Mouse (Mus musculus): ENCODE measurements at regions not wholly inside any gene's neighbourhood (a gene's known extent, or its start where the extent isn't known, plus 50 kb on each side); places are given as distances from the start of the nearest gene placed in this dataset.

DNA sequence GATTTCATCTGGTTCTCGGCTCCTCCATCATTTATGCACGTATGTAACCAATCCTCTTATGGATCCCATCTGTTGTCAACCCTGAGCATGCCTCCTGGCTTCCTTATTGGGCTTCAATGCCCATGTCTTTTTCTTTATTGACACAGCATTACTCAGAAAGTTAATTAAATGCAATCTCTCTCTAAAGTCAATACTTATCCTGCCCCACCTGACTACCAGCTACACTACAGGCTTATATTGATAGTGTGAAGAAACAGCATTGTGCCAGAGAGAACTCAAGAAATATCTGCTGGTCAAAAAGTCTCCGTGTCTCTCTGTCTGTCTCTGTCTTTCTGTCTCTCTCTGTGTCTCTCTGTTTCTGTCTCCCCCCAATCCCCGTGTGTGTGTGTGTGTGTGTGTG, 194.7 kb upstream of the Rfx3 start:
- DNase-seq (ENCODE audit: low spot score) = no peak

DNA sequence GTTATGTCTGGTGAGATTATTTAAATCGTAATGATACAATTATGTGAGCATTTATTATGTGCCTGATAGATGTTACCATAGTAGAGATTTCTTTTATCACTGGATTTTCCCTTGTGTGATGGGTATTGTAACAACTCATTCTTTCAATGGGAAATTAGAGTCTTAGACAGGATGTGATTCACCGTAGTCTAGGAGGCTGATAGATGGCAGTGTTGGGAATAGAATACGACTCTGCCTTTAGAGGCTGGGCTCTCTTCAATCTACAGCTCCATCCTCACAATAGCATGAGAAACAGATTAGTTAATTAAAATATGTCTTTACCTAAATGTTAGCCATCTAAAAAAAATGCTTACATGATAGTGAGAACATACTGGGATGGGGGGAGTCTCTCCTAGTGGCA, 192.8 kb upstream of the Rfx3 start:
- DNase-seq (ENCODE audit: low spot score) = no peak

DNA sequence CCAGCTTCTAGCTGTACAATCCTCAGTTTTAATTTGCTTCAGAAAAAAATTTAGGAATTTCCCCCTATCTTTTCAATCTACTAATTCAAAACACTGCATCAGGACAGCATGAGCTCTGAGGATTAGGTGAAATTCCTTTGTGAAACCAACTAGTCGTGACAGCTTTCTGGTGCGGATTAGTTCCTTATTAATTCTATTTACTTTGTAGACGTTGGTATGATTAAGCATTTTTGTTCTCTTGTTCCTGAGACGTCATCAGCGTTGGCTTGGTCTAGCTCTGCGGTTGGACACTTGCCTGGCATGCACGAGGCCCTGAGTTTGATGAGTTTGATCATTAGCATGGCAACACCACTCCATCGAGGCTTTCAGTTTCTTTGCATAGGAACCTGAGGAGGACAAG, 188.4 kb upstream of the Rfx3 start:
- DNase-seq (ENCODE audit: low spot score) = no peak

GRCm38 (mm10) chr19:28196881-28197280, 185.9 kb upstream of the Rfx3 start:
- DNase-seq (ENCODE audit: low spot score) = no peak

GRCm38 (mm10) chr19:28192248-28192647, 181.3 kb upstream of the Rfx3 start:
- no peak for DNase-seq (ENCODE audit: low spot score)

GRCm38 (mm10) chr19:28191428-28192116, 180.6 kb upstream of the Rfx3 start:
- DNase-seq (ENCODE audit: low spot score) = no peak

DNA sequence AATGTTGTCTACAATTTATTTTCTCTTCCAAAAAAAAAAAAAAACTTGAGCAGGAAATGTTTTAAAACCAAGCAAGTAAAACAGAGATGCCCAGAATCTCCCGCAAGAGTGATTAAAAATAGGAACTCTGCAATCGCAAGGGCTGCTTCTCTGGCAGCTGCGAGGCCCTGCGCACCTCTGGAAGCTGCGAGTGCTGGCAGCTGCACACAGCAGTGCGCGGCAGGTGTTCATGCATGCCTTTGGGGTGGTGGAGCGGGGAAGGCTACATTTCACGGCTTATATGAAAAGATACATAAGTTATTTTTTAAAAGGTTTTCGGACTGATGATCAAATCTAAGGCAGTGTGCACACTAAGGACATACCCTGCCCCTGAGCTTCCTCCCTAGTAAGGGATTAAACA, 179.3 kb upstream of the Rfx3 start:
- DNase-seq (ENCODE audit: low spot score) = no peak

GRCm38 (mm10) chr19:28188363-28188762, 177.4 kb upstream of the Rfx3 start:
- DNase-seq (ENCODE audit: low spot score) = no peak

DNA sequence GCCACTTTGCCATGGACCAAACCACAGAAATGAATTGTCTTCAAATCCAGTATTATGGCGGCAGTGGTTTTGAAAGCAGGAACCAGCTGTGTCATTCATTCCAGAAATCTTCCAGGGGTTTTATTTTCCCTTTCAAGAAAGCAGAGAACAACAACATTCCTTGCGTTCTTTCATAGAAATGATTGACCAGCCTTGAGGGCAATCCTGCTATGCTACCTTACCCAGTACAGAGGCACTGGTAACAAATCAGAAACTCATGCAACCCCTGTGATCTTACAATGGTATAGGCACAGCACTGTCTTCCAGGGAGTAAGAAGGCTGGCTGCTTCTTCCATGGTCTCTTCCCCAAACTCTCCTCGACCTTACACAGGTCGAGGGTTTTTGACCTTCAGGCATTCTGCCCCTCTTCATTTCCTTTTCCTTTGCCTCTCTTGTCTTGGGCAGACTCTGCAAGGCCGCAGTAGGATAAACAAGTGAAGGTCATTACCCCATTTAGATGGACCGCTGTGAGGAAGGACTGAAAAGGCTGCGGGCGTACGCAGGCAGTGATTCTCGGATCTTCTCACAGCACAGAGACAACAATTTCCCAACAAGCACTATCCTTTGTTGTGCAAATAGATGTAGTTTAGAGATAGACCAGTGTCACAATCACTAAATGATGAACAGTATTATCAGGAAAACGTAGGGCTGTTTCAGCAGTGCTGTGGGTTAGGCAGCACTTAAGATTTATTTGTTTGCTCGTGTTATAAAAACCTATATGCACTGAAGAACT, 171.6 kb upstream of the Rfx3 start:
- DNase-seq (ENCODE audit: low spot score) = no peak

DNA sequence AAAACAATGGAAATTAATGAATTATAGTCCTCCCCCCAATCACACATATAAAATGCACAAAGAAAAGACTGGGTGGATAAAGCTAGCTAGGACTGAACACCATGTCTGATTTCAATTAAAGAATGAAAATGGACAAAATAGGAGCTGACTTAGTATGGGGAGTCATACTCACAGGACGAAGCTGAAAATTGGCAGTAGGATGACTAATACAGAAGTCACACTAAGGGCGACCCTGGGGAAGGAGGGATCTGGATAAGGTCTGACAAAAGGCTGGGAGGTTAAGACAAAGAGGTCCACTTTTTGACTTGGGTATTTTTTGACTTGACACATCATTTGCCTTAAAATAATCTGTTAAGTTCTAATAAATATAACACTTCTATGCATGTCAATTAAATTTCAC, 170.2 kb upstream of the Rfx3 start:
- DNase-seq (ENCODE audit: low spot score) = no peak

GRCm38 (mm10) chr19:28178114-28178513, 167.1 kb upstream of the Rfx3 start:
- no peak for DNase-seq (ENCODE audit: low spot score)

DNA sequence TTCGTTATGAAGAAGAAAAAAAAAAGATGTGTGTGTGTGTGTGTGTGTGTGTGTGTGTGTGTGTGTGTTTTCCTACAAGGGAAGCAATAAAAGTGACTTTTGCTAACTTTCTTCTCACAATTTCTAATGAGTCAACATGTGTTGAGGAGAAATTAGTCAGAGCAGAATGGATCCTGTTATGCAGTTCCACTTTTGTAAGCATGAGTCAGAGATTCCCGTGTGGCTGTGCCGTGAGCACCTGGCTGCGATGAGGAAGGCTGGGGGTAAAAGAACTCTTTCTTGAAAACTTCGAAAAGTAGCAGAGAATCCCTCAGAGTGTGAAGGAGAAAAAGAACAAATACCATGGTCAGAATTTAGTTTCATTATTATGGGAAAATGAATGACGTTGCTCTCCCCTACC, 165.9 kb upstream of the Rfx3 start:
- DNase-seq (ENCODE audit: low spot score) = no peak

- no peak for DNase-seq (ENCODE audit: low spot score)
Observed at GRCm38 (mm10) chr19:28171836-28172534, 161.0 kb upstream of the Rfx3 start.

DNA sequence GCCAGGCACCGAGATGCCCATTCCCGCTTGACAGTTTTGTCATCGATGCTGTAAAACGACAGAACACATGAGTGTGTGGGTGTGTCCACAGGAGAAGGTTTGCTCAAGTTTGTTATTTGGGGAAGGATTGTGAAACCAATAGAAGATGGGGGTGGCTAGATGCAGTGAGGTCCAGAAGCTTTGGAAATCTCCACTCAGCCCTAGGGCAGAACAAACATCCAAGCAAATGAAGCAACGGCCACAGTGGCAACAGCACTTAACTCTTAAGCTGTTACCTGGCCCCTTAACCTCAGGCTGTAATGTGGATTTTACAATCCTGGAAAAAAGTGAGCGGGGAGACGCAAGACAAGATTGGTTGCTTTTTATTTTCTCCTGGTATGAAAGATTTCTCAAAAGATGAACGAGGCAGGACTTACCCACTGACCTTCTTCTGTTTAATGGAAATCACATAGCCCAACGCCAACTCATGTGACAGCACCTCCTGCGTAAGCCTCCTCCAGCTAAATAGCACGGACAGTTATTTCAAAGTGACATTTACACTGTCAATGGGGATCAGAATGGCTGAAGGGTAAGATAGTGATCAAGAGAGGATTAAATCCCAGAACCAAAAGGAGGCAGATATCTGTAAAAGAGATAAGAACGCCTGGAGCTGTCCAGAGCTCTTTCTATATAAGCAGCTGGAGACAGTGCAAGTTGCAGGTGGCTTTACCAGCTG, 156.6 kb upstream of the Rfx3 start:
- no peak for DNase-seq (ENCODE audit: low spot score)

DNA sequence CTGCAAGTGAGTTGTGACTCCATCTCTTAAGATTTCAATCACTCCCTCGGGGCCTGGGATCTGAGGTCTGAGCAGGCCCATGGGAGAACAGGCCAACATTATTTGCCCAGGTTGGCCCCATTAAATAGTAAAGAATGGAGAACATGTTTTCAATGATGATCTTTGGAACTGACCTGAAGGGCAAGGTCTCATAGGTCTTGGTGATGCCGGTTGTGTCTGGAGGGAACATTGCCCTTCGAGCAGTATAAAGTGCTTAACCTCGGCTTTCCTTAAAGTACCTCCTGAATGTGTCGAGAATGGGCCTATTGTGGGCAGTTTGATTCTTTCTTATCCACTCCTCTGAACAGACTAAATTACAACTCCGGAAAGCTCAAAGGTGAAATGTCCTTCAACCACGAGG, 155.7 kb upstream of the Rfx3 start:
- DNase-seq (ENCODE audit: low spot score) = no peak

DNA sequence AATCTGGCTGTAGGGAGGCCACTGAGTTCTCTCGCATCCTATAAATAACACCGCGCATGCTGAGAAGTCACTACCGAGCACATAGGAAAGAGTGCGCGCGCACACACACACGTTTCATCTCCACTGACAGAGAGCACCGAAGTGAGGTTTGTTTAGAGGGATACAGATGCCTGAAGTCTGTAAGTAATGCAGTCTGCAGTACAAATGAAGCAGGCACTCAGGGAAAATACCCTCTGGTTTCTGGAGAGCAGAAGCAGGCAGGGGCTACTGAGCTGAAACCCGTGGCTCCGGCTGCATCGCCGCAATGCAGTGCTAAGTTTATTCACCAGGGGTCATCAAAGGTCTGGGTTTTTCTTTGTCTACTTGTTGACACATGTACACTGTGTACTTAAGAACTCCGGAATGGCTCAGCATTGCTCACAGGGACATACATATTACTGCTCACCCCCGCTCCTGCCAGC, 155.0 kb upstream of the Rfx3 start:
- DNase-seq (ENCODE audit: low spot score) = peak; percentile 59

GRCm38 (mm10) chr19:28163195-28163594, 152.2 kb upstream of the Rfx3 start:
- DNase-seq (ENCODE audit: low spot score) = no peak

- DNase-seq (ENCODE audit: low spot score) = no peak
Observed at GRCm38 (mm10) chr19:28160582-28160981, 149.6 kb upstream of the Rfx3 start.

GRCm38 (mm10) chr19:28157196-28157595, 146.2 kb upstream of the Rfx3 start:
- DNase-seq (ENCODE audit: low spot score) = no peak

DNA sequence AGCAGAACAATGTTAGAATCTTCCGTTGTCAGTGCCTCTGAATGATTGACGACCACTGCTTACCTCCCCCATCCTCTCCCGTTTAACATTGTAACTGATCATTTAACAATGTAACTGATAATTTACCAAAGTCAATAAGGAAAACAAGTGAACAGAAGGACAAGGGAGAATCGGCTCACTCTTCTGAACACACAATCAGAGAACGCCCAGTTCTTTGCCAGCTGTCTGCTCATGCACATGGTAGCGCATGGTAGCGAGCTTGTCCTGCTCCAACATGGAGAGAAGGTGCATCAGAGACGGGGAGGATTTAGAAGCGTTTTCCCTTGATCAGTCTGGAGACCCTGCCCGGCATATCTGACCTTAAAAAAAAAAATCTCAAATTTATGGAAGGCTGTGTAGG, 126.6 kb upstream of the Rfx3 start:
- no peak for DNase-seq (ENCODE audit: low spot score)

- DNase-seq (ENCODE audit: low spot score) = no peak
Observed at GRCm38 (mm10) chr19:28134806-28135205, 123.8 kb upstream of the Rfx3 start.
